Mouse (Mus musculus) gastrocnemius, postnatal 10 days (tissue): ENCODE data around the gene Cdc20. TPM values are rescaled to one million over a fixed set of nuclear protein-coding genes. Genes with fewer than 3 reads are reported as not detected.
A peak's percentile ranks its signal among the peaks of the same experiment; 100 is the strongest.

Experiments
- DNase-seq: peaks from one replicate; pipeline ENCODE4 v3.0.0; 2021; ENCODE audit warnings: mixed read lengths
- total RNA-seq, 2 experiments: library from RNA; stranded (reverse); gene quantifications; 2 replicates each; pipeline ENCODE4 v1.2.3; 2021

Gene Cdc20
- total RNA-seq, 2 experiments from 2014 or later: 12.1 to 14.7 TPM

- no peak for DNase-seq
Measured at GRCm38 (mm10) chr4:118417112-118417797, 19.9 kb downstream of the Cdc20 start.

- DNase-seq: no peak
Measured at GRCm38 (mm10) chr4:118416329-118416728, 20.8 kb downstream of the Cdc20 start.

GRCm38 (mm10) chr4:118415779-118416178 lies 21.4 kb downstream of the Cdc20 start:
- DNase-seq: no peak

GRCm38 (mm10) chr4:118413553-118413952 lies 23.6 kb downstream of the Cdc20 start:
- no peak for DNase-seq

GRCm38 (mm10) chr4:118410871-118411270 lies 26.3 kb downstream of the Cdc20 start:
- DNase-seq: no peak

- DNase-seq: peak; percentile 78
Measured at GRCm38 (mm10) chr4:118409142-118409900, 27.8 kb downstream of the Cdc20 start, which contains the start of the genes Szt2 and Med8. Gene Szt2, minus strand, starts transcription at chr4:118409273. Gene Med8, plus strand, starts transcription at chr4:118409337.

- DNase-seq: no peak
Measured at GRCm38 (mm10) chr4:118402701-118403100, 34.5 kb downstream of the Cdc20 start.

GRCm38 (mm10) chr4:118401918-118402317 lies 35.2 kb downstream of the Cdc20 start:
- no peak for DNase-seq

GRCm38 (mm10) chr4:118401421-118401820 lies 35.7 kb downstream of the Cdc20 start:
- no peak for DNase-seq

GRCm38 (mm10) chr4:118398400-118398799 lies 38.8 kb downstream of the Cdc20 start:
- no peak for DNase-seq

GRCm38 (mm10) chr4:118396433-118396832 lies 40.7 kb downstream of the Cdc20 start:
- DNase-seq: no peak

GRCm38 (mm10) chr4:118395289-118395688 lies 41.9 kb downstream of the Cdc20 start:
- DNase-seq: no peak

GRCm38 (mm10) chr4:118394505-118394904 lies 42.6 kb downstream of the Cdc20 start:
- DNase-seq: no peak

GRCm38 (mm10) chr4:118390146-118390545 lies 47.0 kb downstream of the Cdc20 start:
- DNase-seq: no peak

GRCm38 (mm10) chr4:118387316-118387715 lies 49.8 kb downstream of the Cdc20 start:
- DNase-seq: no peak

- no peak for DNase-seq
Measured at GRCm38 (mm10) chr4:118383271-118383670, 53.9 kb downstream of the Cdc20 start.

Other genes with a start within 250 kb of the Cdc20 start
- 10 to 100 TPM; 15.9 to 21.0 TPM for gene Ptprf, start 145.9 kb downstream of the Cdc20 start, total RNA-seq
- gene Szt2, start 28.1 kb downstream of the Cdc20 start, total RNA-seq: 10 to 100 TPM in 1 of 2 experiments, 1 to 10 TPM in 1; 9.6 to 13.4 TPM
- 10 to 100 TPM; 37.8 to 38.0 TPM for gene Med8, start 28.0 kb downstream of the Cdc20 start, total RNA-seq
- 10 to 100 TPM; 20.2 to 28.3 TPM for gene Elovl1, start 9.3 kb downstream of the Cdc20 start, total RNA-seq
- gene Mpl, start 20.2 kb upstream of the Cdc20 start, total RNA-seq: under 1 TPM in 1 of 2 experiments, not detected in 1; 0.09 TPM
- 10 to 100 TPM; 37.6 to 38.5 TPM for gene Tie1, start 52.7 kb upstream of the Cdc20 start, total RNA-seq
- not detected for gene 2610528J11Rik, start 89.6 kb upstream of the Cdc20 start, total RNA-seq
- under 1 TPM; 0.14 to 0.23 TPM for gene Tmem125, start 106.7 kb upstream of the Cdc20 start, total RNA-seq
- gene Cfap57, start 183.4 kb upstream of the Cdc20 start, total RNA-seq: not detected
- gene Ebna1bp2, start 183.4 kb upstream of the Cdc20 start, total RNA-seq: 10 to 100 TPM; 43.3 to 47.1 TPM
- gene Olfr62, start 221.6 kb upstream of the Cdc20 start, total RNA-seq: not detected